Mouse (Mus musculus): ENCODE data around the gene Sept5.

The Sept5 gene

DNA sequence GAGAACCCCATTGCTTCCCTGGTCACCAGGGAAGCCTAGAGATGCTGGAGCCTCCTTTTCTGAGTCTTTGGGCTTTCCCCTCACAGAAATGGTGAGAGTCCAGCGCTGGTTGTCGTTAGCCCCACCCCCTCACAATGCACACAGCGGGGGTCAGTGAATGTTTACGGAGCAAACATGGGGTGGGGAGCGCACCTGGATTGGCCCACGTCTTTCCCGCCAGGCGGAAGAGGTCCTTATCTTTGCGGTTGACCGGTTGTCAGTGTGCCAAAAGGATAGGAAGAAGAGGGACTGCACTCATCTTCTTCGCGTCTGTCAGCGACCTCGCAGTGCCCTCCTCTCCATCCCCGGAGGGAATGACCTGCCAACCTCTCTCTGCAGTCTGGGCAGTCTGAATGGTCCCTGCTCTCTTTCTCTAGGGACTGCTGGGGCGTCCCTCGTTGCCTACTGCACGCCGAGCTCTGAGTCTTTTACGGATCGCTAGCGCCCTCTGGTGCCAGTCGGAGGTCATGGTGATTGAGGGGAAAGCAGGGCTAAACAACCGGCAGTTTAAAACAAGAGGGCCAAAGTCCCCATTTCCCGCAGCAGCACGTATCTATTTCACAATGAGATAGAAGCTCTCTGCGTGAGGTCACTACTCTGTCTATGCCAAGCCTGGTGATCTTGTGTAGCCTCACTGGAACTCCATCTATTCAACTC, 12.2 kb downstream of the Sept5 start:
- in situ Hi-C loops (cut with MboI, MseI): no loop called here

DNA sequence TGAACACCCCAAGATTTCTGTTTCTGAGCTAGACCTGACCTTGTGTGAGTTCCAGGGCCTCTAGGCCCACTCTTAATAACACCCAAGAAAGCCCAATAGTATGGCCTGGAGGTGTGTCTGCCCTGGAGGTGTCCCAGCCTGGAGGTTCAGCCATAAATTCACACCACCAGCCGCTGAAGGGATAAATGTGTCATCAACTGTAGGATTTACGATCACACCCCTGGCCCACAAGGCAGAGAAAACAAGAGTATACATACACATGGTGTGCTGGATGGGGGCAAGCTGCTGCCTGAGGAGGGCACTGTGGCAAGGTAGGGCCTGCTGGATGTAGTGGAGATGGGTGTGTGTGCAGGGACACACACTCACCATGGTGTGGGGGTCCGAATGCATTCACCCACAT, 16.5 kb downstream of the Sept5 start:
- in situ Hi-C loops (cut with MboI, MseI): loop anchor here (5.0 kb wide), 1 partner anchor 171 kb away; no protein-coding TSS in a partner anchor

DNA sequence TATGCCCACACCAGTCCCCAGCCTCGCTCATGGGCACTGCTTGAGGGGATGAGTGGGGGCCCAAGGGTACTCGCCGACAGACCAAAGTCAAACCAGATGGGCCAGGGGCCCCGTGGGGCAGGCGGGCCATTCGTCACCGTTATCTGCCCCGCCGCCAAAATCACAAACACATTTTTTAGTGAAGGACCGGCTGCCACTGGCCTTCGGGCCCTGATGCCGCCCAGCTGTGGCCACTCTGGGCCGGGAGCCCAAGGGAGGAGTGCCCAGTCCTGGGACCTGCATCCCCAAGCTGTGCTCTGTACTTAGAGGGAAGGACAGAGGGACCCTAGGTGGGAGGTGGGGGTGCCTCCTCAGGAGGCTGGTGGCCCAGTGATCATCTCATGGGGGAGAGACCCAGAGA, 18.0 kb downstream of the Sept5 start:
- in situ Hi-C loops (cut with MboI, MseI): loop anchor here (5.0 kb wide), 1 partner anchor 169 kb away; no protein-coding TSS in a partner anchor

DNA sequence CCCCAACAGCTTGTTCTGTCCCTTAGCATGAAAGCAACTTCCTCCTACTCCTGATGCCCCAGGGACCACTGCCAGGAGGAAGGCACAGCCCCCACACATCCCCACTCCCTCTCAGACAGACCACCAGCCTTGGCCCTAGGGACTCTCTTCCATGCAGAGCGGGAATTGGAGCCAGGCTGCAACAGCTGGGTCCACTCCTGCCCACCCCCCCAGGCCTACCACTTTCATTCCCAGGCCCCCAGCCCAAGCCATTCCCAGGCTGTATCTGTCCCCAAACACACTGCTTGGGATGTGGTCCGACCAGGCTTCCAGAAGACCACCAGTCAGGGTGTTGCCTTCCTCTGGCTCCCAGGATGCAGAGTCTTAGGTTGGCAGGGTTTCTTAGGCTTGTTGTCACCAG, 20.7 kb downstream of the Sept5 start:
- in situ Hi-C loops (cut with MboI, MseI): no loop called here

DNA sequence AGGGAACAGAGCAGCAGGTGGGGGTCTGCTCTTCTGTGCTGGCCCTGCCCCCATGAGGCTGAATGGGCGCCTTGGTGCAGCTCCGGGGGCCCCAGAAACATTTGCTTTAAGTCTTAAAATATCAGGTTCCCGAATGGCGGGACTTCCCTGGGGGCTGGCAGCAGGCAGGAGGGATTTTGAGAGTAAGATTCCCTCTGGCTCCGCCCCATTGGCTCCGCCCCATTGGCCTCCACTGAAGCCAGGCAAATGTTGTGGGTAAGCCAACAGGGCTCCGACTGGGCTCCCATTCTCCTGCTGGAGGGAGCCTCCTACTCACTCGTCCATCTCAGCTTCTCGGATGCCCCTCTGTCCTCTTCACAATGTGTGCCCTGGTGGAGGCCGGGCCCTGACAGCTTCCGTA, 21.5 kb downstream of the Sept5 start:
- in situ Hi-C loops (cut with MboI, MseI): no loop called here

DNA sequence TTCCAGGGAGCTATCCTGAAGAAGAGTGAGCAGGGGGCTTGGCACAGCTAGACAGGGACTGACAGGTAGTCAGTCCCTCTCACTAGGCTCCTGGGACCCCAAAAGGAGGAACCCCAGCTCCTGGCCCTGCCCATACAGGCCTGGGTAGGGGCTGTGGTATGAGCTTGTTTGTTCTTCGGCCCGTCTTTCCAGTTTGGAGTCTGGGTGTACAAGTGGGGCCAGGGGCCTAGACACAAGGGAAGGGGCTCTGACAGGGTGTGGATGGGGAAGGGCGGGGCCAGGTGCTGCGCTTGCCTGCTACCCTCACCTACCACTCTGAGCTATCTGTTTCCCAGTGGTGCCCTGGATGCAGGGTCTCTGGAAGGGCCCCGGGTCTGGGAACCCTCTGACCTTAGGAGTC, 24.0 kb downstream of the Sept5 start:
- in situ Hi-C loops (cut with MboI, MseI): no loop called here

DNA sequence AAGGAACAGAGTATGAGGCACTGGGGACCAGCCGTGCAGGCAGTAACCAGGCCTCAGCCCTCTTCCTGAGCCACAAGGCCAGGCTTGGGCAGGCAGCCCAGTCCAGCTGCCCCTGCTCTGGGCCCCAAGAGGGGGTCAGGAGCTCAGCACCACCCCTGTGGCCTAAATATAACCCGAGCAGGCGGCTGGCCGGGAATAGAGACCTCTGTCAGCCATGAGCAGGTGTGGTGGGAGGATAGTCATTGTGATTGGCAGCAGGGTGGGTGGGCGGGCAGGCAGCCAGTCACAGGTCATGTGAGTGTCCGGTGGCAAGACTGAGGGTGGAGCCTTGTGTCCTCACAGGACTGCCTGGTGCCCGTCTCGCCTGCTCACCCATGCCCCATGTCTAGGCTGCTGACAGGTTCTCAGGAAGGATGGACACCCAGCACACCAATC, 25.5 kb downstream of the Sept5 start:
- in situ Hi-C loops (cut with MboI, MseI): no loop called here

DNA sequence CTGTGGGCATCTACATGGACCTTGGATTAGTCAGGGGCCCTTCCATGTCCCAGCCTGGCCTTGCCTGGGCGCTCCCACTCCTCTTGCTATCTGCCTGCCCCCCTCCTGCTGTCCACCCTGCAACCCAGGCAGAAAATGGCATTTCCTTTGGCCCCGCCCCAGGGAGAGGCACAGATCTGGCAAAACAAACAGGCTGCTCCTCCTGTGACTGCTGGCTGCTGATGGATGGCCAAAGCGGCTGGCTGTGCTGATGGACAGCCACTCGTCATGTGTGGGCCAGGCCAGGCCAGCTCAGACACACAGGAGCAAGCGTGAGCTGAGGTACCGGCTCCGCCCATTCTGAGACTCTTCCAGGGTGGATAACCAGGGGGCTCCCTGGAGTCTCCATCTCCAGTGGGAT, 28.3 kb downstream of the Sept5 start:
- in situ Hi-C loops (cut with MboI, MseI): no loop called here

DNA sequence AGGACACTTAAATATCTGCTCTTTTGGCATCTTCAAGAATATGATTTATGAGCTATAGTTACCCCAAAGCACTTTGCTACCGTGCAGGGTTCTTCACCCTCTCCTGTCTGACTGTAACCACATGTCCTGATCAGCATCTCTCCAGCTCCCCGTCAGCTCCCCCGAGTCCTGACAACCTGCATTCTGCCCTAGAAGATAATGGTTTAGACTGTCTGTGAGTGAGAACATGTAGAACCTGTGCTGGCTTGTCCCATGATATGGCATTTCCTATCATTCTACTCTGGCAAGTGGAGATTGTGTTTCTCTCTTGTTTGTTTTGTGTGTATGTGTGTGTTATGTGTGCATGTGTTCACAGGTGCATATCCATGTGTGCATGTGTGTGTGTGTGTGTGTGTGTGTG, 31.7 kb downstream of the Sept5 start:
- in situ Hi-C loops (cut with MboI, MseI): no loop called here

DNA sequence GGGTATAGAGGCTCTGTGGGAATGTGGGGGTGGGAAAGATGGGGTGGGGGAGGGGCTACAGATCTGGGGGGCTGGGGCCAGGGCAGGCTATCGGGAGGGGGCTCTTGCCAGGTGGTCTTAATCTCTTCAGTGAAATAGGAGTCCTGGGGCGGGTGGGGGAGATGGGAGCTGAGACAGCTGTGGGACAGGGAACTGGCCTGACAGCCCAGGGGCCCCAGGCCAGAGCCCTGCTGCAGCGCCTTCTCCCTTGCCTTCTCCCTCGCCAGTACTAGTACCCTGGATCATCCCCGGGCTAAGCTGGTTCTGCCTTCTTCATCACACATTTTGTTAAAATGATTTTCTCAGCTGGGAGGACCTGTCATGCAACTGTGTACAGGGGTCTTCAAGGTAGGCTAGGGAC, 33.5 kb downstream of the Sept5 start:
- in situ Hi-C loops (cut with MboI, MseI): no loop called here

DNA sequence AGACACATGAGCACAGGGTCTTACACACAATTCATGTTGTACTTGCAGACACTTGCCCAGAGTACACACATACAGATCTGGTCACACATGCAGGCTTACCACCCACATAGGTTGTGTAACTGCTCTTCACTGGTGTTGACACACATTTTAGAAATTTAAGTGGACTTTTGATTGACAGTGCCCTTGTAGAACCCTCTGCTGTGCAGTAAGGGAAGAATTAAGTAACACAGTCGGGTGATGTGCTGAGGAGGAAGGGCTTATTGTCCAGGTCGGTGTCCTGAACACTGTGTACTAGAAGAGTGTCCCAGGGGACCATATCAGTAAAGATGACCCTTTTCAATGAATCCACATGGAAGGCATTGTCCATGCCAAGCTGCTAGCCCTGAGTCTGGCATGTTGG, 35.8 kb downstream of the Sept5 start:
- in situ Hi-C loops (cut with MboI, MseI): no loop called here

DNA sequence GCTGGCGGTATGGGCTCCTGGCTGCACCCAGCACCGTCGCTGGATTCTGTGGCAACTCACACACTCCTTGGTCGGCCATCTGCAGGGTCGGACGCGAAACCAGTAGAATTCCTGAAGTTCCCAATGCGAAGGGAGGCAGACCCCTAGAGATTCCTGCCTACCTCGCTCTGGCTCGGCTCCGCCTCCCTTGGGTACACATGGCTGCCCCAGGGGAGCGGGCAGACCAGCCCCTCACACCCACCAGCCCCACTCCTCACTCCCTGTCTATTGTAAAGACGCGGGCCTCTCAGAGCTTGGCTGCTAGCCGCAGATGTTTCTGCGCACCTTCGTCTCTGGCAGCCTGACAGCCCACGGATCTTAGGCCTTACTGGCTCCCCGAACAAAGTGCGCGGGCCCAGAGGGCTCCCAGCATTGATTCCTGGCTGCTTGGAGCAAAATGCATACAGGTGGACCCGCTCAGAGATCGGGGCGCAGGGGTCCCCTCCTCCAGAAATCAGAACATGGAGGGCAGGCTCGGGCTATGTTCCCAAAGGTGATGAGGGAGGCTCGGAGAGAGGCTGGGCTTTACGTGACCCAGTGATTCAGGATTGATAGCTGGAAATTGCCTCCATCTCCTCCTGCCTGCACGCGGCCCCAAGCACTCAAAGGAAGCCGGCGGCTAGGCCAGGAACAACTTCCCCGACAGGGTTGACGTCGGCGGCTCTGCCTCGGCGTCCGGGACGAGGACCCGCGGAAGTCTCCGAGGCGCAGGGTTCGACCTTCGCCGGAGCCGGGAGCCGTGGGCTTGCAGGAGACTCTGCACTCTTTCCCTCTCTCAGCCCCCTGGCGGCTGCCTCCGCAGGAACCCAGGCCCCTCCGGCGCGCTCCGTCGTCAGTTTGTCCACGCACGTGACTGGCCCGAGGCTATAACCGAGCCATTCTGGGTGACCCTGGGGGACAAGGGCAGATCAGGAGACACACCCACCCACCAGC, 38.4 kb downstream of the Sept5 start:
- in situ Hi-C loops (cut with MboI, MseI): no loop called here

DNA sequence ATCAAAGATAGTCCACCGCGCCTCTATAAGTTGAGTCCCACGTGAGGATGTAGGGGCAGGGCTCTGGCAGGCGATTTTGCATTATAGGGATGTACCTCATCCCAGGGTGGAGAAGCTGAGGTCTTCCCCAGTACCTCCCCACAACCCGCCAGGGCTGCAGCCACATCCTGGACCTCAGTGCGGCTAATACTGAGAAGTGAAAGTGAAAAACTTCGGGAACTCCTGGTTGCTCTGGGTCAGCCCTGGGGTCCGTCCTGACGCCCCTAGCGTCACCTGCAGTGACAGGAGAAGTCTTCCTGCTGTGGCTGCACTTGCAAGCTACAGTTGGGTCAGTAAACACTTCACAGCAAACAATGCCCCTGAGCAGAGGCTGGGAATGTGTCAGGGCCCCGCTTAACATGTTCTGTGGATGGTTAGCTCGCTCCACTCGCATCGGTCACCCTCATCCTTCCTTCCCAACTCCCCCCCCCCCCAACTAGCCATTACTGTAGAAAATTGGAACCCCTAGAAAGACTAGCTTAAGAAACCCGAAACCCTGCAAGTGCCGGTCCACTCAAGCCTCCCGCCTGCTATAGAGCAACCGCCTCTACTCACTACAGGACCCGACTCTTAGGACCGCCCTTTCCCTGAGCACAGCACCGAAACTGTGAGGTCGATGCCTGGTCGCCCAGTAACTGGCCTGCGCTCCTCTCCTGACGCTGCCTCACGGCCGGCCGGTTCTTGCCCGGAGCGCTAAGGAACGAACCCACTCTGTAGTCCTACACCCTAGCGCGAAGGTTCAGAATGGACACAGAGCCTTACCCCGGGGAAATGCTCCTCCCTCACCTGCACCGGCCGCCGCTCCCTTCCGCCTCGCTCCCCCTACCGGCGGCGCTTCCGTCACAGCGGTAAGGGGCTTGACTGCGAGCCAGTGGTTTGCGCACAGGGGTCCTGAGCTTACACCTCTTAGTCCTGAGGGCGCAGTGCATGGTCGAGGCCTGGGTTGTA, 39.7 kb downstream of the Sept5 start, which contains the start of gene Tbx1:
TSS of gene Tbx1 (minus strand) at position 868 of the 987 bp plus-strand sequence.
- in situ Hi-C loops (cut with MboI, MseI): no loop called here

DNA sequence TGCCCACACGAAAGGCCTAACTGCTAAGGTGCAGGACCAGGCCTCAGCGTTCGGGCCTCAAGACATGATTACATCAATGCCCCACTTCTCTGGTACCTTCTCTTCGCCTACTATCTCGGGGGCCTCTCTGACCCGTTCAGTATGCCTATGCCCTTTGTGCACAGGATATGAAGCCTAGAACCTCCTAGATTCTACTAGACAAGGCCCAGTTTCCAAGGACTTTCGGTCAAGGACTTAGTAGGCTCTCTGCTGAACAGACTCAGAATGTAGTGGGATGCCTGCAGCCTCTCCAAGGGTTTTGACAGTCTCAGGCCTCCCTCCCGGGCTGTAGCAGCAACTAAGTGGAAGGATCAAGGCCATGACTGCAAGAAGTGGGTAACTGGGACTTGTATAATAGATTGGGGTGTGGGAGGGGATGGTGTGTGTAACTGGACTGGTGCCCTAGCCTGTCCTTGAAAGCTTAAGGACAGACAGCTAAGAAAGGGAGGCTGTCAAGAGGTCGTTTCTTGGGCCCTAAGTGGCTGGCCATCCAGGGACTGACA, 40.6 kb downstream of the Sept5 start:
- in situ Hi-C loops (cut with MboI, MseI): no loop called here

DNA sequence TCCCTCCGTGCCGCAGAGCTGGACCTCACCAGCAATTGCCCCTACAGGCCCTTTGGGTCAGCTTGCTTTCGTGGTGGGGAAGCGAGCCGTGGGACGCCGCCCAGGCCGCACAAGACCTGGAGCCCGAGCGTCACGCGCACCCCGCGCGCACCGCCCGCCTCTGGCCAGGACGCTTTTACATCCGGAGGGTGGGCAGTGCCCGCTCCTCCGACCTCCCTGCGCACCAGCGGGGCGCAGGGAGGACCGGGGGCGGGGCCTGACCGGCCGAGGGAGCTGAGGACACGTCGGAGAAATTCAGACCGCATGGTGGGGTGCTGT, 41.1 kb downstream of the Sept5 start:
- in situ Hi-C loops (cut with MboI, MseI): no loop called here

DNA sequence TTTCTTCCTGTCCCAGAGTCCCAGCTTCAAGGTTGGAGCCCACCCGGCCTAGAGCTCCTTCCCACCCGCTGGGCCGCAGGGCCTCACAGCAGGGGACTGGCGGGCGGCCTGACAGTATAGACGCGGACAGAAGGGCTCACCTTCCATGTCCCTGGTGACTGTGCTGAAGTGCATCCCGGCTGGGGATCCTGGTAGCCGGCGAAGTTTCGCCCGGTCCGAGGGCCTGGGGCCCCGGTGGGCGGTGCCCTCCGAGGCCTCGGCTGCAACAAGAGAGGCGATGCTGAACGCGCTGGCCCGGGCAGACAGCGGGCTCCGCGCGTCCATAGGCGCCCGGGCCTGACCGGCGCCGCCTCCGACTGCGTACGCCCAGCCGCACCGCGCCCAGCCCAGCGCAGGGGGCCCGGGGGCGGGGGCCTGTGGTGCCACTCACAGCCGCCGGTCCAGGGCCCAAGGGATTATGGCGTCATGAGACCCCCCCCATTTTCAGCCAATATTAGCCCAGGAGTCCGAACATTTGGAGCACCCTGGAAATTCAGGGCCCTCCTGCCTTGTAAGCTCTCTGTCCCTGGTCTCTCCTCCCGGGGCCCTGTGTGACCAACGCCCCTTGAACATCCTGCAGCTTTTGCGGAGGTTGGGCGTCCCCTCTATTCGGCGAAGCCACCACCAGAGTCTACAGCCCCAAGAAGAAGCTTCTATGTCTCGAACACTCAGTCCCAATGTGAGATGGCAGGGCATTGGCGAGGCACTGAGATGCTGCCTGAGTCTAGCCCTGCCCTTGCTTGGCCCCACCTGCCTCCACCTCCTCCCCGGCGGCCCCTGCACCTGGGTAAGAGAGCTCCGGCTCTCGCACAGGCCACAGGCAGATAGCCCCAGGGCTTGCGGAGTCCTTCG, 41.7 kb downstream of the Sept5 start:
- in situ Hi-C loops (cut with MboI, MseI): no loop called here

DNA sequence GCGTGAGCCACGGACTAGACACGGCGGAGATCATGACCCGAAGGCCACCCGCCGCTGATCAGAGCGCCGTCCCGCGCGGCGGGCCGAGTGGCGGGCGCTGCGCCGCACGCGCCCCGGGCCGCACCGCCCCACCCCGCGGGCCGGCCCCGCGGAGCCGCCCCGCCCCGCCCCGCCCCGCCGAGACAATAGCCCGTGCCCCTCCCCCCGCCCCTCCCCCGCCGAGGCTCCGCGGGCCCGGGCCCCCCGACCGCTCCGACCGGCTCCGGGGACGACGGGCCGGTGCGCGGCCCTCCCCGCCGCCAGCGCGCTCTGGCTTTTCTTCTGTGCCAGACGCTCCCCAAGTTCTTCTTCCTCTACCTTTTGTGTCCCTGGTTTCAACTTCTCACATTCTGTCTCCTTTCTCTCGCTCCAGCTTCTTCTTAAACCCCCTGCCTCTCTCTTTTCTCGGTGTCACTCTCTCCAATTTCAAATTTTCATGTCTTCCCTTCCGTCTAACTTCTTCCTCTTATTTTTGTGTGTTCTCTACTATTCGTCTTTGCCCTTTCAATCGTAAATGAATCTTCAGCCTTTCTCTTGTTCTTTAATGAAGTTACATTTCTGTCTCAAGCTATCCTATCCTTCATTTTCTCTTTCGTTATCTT, 42.7 kb downstream of the Sept5 start:
- in situ Hi-C loops (cut with MboI, MseI): no loop called here

DNA sequence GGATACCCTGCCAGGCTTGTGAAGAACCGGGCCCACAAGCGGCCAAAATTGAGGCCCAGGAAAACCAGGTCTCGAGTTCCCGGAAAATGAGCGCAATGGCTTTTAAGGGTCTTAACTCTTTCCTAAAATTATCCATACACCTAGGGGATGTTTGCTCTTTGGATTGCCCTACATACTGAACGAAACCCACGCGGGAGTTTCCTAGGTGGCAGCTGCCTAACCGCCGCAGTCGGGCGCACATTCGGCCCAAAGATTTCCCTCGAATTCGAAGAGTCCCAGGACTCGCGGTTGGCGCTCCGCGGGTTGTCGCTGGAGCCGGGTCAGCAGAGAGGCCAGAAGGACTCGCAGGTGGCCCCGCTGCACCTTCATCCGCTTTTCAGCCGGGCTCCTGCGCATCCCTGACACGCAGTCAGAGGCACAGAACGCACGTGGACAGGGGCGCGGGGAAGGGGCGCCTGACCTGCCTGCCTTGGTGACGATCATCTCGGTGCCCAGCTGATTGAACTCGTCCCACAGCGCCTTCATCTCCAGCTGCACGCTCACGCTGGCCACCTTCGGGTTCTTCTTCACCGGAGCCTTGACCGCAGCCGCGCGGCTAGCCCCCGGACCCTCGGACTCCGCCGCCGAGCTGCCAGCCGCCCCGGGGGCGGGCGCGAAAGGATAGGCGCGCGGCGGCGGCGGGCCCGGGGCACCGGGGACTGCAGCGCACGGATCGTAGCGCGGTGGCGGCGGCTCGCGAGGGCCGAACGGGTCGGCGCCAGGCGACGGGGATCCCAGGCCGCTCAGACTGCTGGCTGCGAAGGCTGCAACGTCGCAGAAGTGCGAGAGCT, 43.5 kb downstream of the Sept5 start:
- in situ Hi-C loops (cut with MboI, MseI): no loop called here

DNA sequence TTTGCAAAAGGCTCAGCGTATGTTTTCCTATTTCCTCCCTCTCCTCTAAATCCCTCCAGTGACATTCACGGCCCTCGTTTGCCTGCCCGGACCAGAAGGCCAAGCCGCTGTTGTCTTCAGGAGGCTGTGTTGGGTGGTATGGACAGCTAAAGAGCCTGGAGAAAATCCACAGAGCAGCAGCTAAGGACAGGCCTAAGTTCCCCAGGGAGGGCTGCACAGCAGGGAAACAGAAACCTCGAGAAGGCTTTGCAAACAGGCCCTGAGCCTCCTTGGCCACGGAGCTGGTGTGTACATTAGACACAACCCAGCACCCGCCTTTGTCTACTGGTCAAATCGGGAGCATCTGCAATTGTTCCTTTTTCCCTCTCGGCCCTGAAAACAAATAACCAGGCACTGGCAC, 44.1 kb downstream of the Sept5 start:
- in situ Hi-C loops (cut with MboI, MseI): no loop called here
